Mouse (Mus musculus) kidney, adult 2 months (tissue): ENCODE results near the gene Ube2k. TPM values are rescaled to one million over a fixed set of nuclear protein-coding genes. Genes with fewer than 3 reads are reported as not detected.

Experiments
- DNase-seq: peaks from one replicate; pipeline ENCODE4 v3.0.0; 2021
- H3K27ac ChIP-seq: fragments of 200-500 bp; 2 replicates; pipeline ENCODE4 v1.5.1; 2012; ENCODE audit warnings: low read depth, low read length, control low read depth, inconsistent platforms; ENCODE audit not compliant: insufficient read depth
- H3K27me3 ChIP-seq: fragments of 200-500 bp; replicated peaks from 2 replicates; pipeline ENCODE4 v1.6.1; 2012; ENCODE audit warnings: mild to moderate bottlenecking, moderate library complexity, low read length, inconsistent platforms; ENCODE audit not compliant: control insufficient read depth, insufficient read depth
- H3K36me3 ChIP-seq: fragments of 200-500 bp; 2 replicates; pipeline ENCODE4 v1.6.1; 2012; ENCODE audit warnings: mild to moderate bottlenecking, moderate library complexity, low read length, inconsistent platforms; ENCODE audit not compliant: control insufficient read depth, insufficient read depth
- H3K4me1 ChIP-seq: fragments of 200-500 bp; 2 replicates; pipeline ENCODE4 v1.6.1; 2011; ENCODE audit warnings: low read length; ENCODE audit not compliant: control insufficient read depth, insufficient read depth
- H3K4me3 ChIP-seq: fragments of 200-500 bp; 2 replicates; pipeline ENCODE4 v1.5.1; 2011; ENCODE audit warnings: mild to moderate bottlenecking, low read depth, low read length, control low read depth; ENCODE audit not compliant: insufficient read depth
- CTCF ChIP-seq: fragments of 200-500 bp; conservative IDR thresholded peaks from 2 replicates; pipeline ENCODE4 v1.5.1; 2011; ENCODE audit warnings: low read depth, mild to moderate bottlenecking, control low read depth, low read length, moderate library complexity, mixed read lengths; ENCODE audit not compliant: insufficient read depth, insufficient read length
- POLR2A ChIP-seq: fragments of 200-500 bp; IDR thresholded peaks from one replicate; pipeline ENCODE4 v1.6.1; 2011; ENCODE audit warnings: low read depth, low read length, control low read depth
- WGBS: fragments of 180-500 bp; shearing (Covaris S2); methylation state at CpG from one replicate; pipeline ENCODE4 v1.1.7; 2018; 5-methylcytosine and 5-hydroxymethylcytosine counted together
- polyA plus RNA-seq: library from polyadenylated mRNA; depleted of rRNA; stranded (reverse); fragments of >200 nt; gene quantifications from 2 replicates; pipeline ENCODE4 v1.2.3, GENCODE M21; 2012; rRNA removed

The Ube2k gene
- polyA plus RNA-seq, 1 experiment, result 35.1 TPM

GRCm38 (mm10) chr5:65638896-65639295 lies 101.9 kb downstream of the Ube2k start:
- H3K27ac ChIP-seq, result no peak overlapping the region
- DNase-seq, result no peak
- peaks cover 6% of the 10 kb centered on the region for H3K36me3 ChIP-seq
- no peak overlapping the region for H3K4me3 ChIP-seq
- TF ChIP-seq CTCF, result no peak
- no peak for TF ChIP-seq POLR2A
- no peaks in the 10 kb centered on the region for H3K4me1 ChIP-seq
- H3K27me3 ChIP-seq, result no peaks in the 10 kb centered on the region
- 90% methylated on average over 1 of the region's 1 CpGs for WGBS

Other genes with a start within 250 kb of the Ube2k start
- gene Rfc1, start 201.6 kb upstream of the Ube2k start, polyA plus RNA-seq, result 9.1 and 10.9 TPM in 2 replicates
- 1.5 and 1.8 TPM in 2 replicates for gene Klb, start 188.9 kb upstream of the Ube2k start, polyA plus RNA-seq
- 220 and 310 TPM in 2 replicates for gene Rpl9, start 145.8 kb upstream of the Ube2k start, polyA plus RNA-seq
- 18.6 and 26.1 TPM in 2 replicates for gene Lias, start 145.7 kb upstream of the Ube2k start, polyA plus RNA-seq
- gene Ugdh, start 101.3 kb upstream of the Ube2k start, polyA plus RNA-seq, result 29.6 and 31.2 TPM in 2 replicates
- gene Gm43552, start 44.4 kb upstream of the Ube2k start, polyA plus RNA-seq, result not detected in 2 replicates
- 111 and 114 TPM in 2 replicates for gene Smim14, start within 50 bp of the Ube2k start, polyA plus RNA-seq
- 14.4 and 17.3 TPM in 2 replicates for gene Pds5a, start 161.0 kb downstream of the Ube2k start, polyA plus RNA-seq
- 3.8 TPM in 2 replicates for gene N4bp2, start 226.3 kb downstream of the Ube2k start, polyA plus RNA-seq